Comparison of ENCODE assay signal across 20 mouse cellular contexts in genomic region chr13:55300913-55301312, GRCm38 (mm10). TPM values are rescaled to one million over a fixed set of nuclear protein-coding genes. Genes with fewer than 3 reads are reported as not detected.
A peak's percentile ranks its signal among the peaks of the same experiment; 100 is the strongest.
DNase-seq lines count a peak whose midpoint lies in the region; ATAC-seq and TF ChIP-seq lines count a peak whose summit lies in the region.
"Had no signal": no experiment of that assay in that cellular context is flagged by ENCODE, and none has a peak within 500 bp of the region (broad histone marks: within the 10 kb centered on the region; RNA-seq: fewer than 3 reads in every experiment).

No protein-coding gene starts in this region.

- peak; percentile 67 for ATAC-seq in Patski
- ATAC-seq: activated CD4-positive, CD25-positive, alpha-beta regulatory T cell, adult 4 months; CD4-positive, CD25-positive, alpha-beta regulatory T cell, adult 4 months had no signal

- TF ChIP-seq POLR2A in kidney, adult 2 months (IDR thresholded peaks at IDR 0.05; ENCODE audit: low read depth, low read length), result no peak

- no peak overlapping the region for H3K27ac ChIP-seq in kidney, adult 2 months (ENCODE audit: insufficient read depth, low read depth, low read length)

- no peak for TF ChIP-seq CTCF in kidney, adult 2 months (conservative IDR thresholded peaks at IDR 0.05; ENCODE audit: insufficient read depth, insufficient read length, low read depth, low read length)
- TF ChIP-seq CTCF in Patski (IDR thresholded peaks at IDR 0.05), result no peak

- in situ Hi-C loops in Patski (cut with MboI; ENCODE audit: low pct_unique_long_range_greater_than_20kb), result no loop called here

- H3K4me1 ChIP-seq in kidney, adult 2 months (ENCODE audit: control insufficient read depth, insufficient read depth, low read length), result no peaks in the 10 kb centered on the region

- DNase-seq in heart, adult 11 months, result peak; percentile 52
- no peak for DNase-seq in heart, postnatal 36 days
- peak; percentile 49 for DNase-seq in kidney, adult 2 months
- DNase-seq in kidney, postnatal 4 days, result no peak
- DNase-seq in Patski (ENCODE audit: low read depth, low spot score), result no peak
- DNase-seq in thymus, postnatal 0 days (ENCODE audit: low spot score), result no peak
- DNase-seq: adrenal gland, adult 2 months; adrenal gland, adult 8-10 months; adrenal gland, postnatal 10 days; adrenal gland, postnatal 14 days; adrenal gland, postnatal 25 days; adrenal gland, postnatal 36 days; B cell, adult 2 months; cerebellum, adult 11 months; cerebellum, adult 11-12 months; cerebellum, adult 18-20 months; cerebellum, adult 2 months had no signal

- CTCF ChIA-PET in Patski (lab: Charles Lee), result no interaction called here

- no peak overlapping the region for H3K4me3 ChIP-seq in kidney, adult 2 months (ENCODE audit: insufficient read depth, low read depth, low read length)

- peaks cover 19% of the 10 kb centered on the region for H3K36me3 ChIP-seq in kidney, adult 2 months (ENCODE audit: control insufficient read depth, insufficient read depth, low read length)

- H3K27me3 ChIP-seq in kidney, adult 2 months (replicated peaks; ENCODE audit: control insufficient read depth, insufficient read depth, low read length), result no peaks in the 10 kb centered on the region
- H3K27me3 ChIP-seq in Patski, result no peaks in the 10 kb centered on the region
- H3K27me3 ChIP-seq: CH12.LX had no signal

- WGBS in kidney, adult 2 months, result 38% methylated on average over 5 of the region's 5 CpGs

- intact Hi-C loops in heart, postnatal 36 days (cut with DNase I), result loop anchor here (5.0 kb wide), 1 partner anchor 34 kb away; no protein-coding TSS in a partner anchor

- POLR2A ChIA-PET in Patski (lab: Charles Lee), result no interaction called here

RNA-seq across cellular contexts. Expression of gene Prelid1, which starts 19.4 kb away (rescaled TPM):
- total RNA-seq in heart, postnatal 36 days (2021), result 10 to 100 TPM; 46.7 to 52.5 TPM
- polyA plus RNA-seq in kidney, adult 2 months (2012; rRNA removed), result 542 and 589 TPM in 2 replicates
- 300 TPM for polyA plus RNA-seq in Patski (2021)
- polyA plus RNA-seq in thymus, postnatal 0 days (2015; fragmentation: Nextera tagmentation; extraction: Ambion mirVana), result 434 and 456 TPM in 2 replicates

RNA-seq across cellular contexts. Expression of gene Rab24, which starts 20.8 kb away (rescaled TPM):
- total RNA-seq in heart, postnatal 36 days (2021), result 10 to 100 TPM; 39.2 to 40.5 TPM
- polyA plus RNA-seq in kidney, adult 2 months (2012; rRNA removed), result 81.8 and 89.8 TPM in 2 replicates
- polyA plus RNA-seq in Patski (2021), result 94.0 TPM
- 99.1 and 105 TPM in 2 replicates for polyA plus RNA-seq in thymus, postnatal 0 days (2015; fragmentation: Nextera tagmentation; extraction: Ambion mirVana)

RNA-seq across cellular contexts. Expression of gene Mxd3, which starts 28.7 kb away (rescaled TPM):
- under 1 TPM; 0.33 to 0.53 TPM for total RNA-seq in heart, postnatal 36 days (2021)
- 1.2 and 1.3 TPM in 2 replicates for polyA plus RNA-seq in kidney, adult 2 months (2012; rRNA removed)
- 14.8 TPM for polyA plus RNA-seq in Patski (2021)
- polyA plus RNA-seq in thymus, postnatal 0 days (2015; fragmentation: Nextera tagmentation; extraction: Ambion mirVana), result 57.9 and 66.6 TPM in 2 replicates

Comparison
In these comparisons a context has a peak if more than half of its experiments do, and no peak if none do; other contexts are left out.
1. DNase-seq: peak in heart, adult 11 months (single experiment) and kidney, adult 2 months (single experiment); none in heart, postnatal 36 days (0 of 2), kidney, postnatal 4 days (0 of 2), Patski (single experiment) and thymus, postnatal 0 days (single experiment).